34 mouse cellular contexts compared by ENCODE assay signal in genomic region chr9:77993101-77993500, GRCm38 (mm10). TPM values are rescaled to one million over a fixed set of nuclear protein-coding genes. Genes with fewer than 3 reads are reported as not detected.
A peak's percentile ranks its signal among the peaks of the same experiment; 100 is the strongest.
DNase-seq lines count a peak whose midpoint lies in the region; ATAC-seq lines count a peak whose summit lies in the region.
"Had no signal": no experiment of that assay in that cellular context is flagged by ENCODE, and none has a peak within 500 bp of the region (broad histone marks: within the 10 kb centered on the region; RNA-seq: fewer than 3 reads in every experiment).

No protein-coding gene starts in this region.

- no peak for DNase-seq in heart, postnatal 14 days
- DNase-seq in c-Kit-positive CD71-positive TER-119-positive erythroid progenitor cells, embryonic 14.5 days (ENCODE audit: low spot score): peak; percentile 40
- DNase-seq in liver: peak; percentile 42
- DNase-seq in kidney, postnatal 36 days: no peak
- DNase-seq in frontal cortex, postnatal 14 days (ENCODE audit: low spot score in 2 of 2): no peak
- DNase-seq: adrenal gland, postnatal 36 days; B cell, adult 2 months; cerebellum, adult 18-20 months; cerebellum, postnatal 25 days; gastrocnemius, postnatal 36 days; kidney, postnatal 25 days; right cerebral cortex, adult 18-20 months; right cerebral cortex, postnatal 4 days; thymus, adult 18-20 months; thymus, postnatal 36 days had no signal

- no peaks in the 10 kb centered on the region for H3K36me3 ChIP-seq in heart, embryonic 12.5 days
- H3K36me3 ChIP-seq in liver, embryonic 16.5 days (ENCODE audit: control insufficient read depth, insufficient read depth): no peaks in the 10 kb centered on the region
- H3K36me3 ChIP-seq: embryonic facial prominence, embryonic 12.5 days; limb, embryonic 15.5 days had no signal

- ATAC-seq in heart, embryonic 12.5 days (ENCODE audit: insufficient number of reproducible peaks, low FRiP score): no peak
- peak; percentile 70 for ATAC-seq in liver, embryonic 16.5 days (ENCODE audit: low read depth)
- ATAC-seq: forebrain, embryonic 16.5 days; hindbrain, embryonic 16.5 days; Patski had no signal

- peak overlapping the region; percentile 59; the same call in 1 of the 2 replicates for H3K27ac ChIP-seq in heart, embryonic 12.5 days (ENCODE audit: poor library complexity, severe bottlenecking)
- H3K27ac ChIP-seq in liver, embryonic 16.5 days (ENCODE audit: low read length): peak overlapping the region; percentile 94
- H3K27ac ChIP-seq: embryonic facial prominence, embryonic 12.5 days; limb, embryonic 15.5 days; macrophage had no signal

- no peaks in the 10 kb centered on the region for H3K27me3 ChIP-seq in heart, embryonic 12.5 days (replicated peaks)
- H3K27me3 ChIP-seq in liver, embryonic 16.5 days (ENCODE audit: control insufficient read depth, insufficient read depth, low read depth, low read length): no peaks in the 10 kb centered on the region
- H3K27me3 ChIP-seq: CH12.LX; embryonic facial prominence, embryonic 12.5 days; limb, embryonic 15.5 days; Patski had no signal

- no peak overlapping the region for H3K4me3 ChIP-seq in heart, embryonic 12.5 days
- no peak overlapping the region for H3K4me3 ChIP-seq in liver, embryonic 16.5 days (ENCODE audit: low read depth, low read length)
- H3K4me3 ChIP-seq: embryonic facial prominence, embryonic 12.5 days; limb, embryonic 15.5 days had no signal

- H3K9me3 ChIP-seq in heart, embryonic 12.5 days (replicated peaks): no peaks in the 10 kb centered on the region
- H3K9me3 ChIP-seq in liver, embryonic 16.5 days (replicated peaks; ENCODE audit: control insufficient read depth, low read length): no peaks in the 10 kb centered on the region
- H3K9me3 ChIP-seq: embryonic facial prominence, embryonic 12.5 days; G1E; limb, embryonic 15.5 days had no signal

- intact Hi-C loops in heart, postnatal 14 days (cut with DNase I): no loop called here

- H3K4me2 ChIP-seq in heart, embryonic 12.5 days: no peak overlapping the region
- H3K4me2 ChIP-seq in liver, embryonic 16.5 days (ENCODE audit: low read depth, low read length): peak overlapping the region; percentile 52
- H3K4me2 ChIP-seq: embryonic facial prominence, embryonic 12.5 days; limb, embryonic 15.5 days had no signal

- peaks cover 23% of the 10 kb centered on the region for H3K4me1 ChIP-seq in heart, embryonic 12.5 days (replicated peaks)
- peaks cover 30% of the 10 kb centered on the region for H3K4me1 ChIP-seq in liver, embryonic 16.5 days (ENCODE audit: control insufficient read depth, low read depth, low read length)
- H3K4me1 ChIP-seq: embryonic facial prominence, embryonic 12.5 days had no signal

- no peak overlapping the region for H3K9ac ChIP-seq in heart, embryonic 12.5 days
- H3K9ac ChIP-seq in liver, embryonic 16.5 days (ENCODE audit: low read depth, low read length): no peak overlapping the region
- H3K9ac ChIP-seq: embryonic facial prominence, embryonic 12.5 days; limb, embryonic 15.5 days had no signal

- 30% methylated on average over 1 of the region's 1 CpGs for WGBS in heart, embryonic 12.5 days
- WGBS in liver, embryonic 16.5 days (ENCODE audit: insufficient replicate concordance): 41% methylated on average over 1 of the region's 1 CpGs

RNA-seq across cellular contexts. Expression of gene Gcm1, which starts 58.6 kb away (rescaled TPM):
- not detected in 2 replicates for polyA plus RNA-seq in heart, embryonic 12.5 days (2016; fragmentation: Nextera tagmentation; extraction: Ambion mirVana)
- not detected for total RNA-seq in heart, postnatal 14 days (2021)
- polyA plus RNA-seq in liver, embryonic 16.5 days (2015; fragmentation: Nextera tagmentation; extraction: Ambion mirVana): not detected in 2 replicates
- total RNA-seq: adrenal gland, adult 18-20 months; adrenal gland, postnatal 36 days; CH12.LX; gastrocnemius, postnatal 36 days; hematopoietic stem cell, adult 5-6 weeks; left cerebral cortex, adult 18-20 months; left cerebral cortex, postnatal 36 days; midbrain, postnatal 0 days had no signal
- polyA plus RNA-seq: forebrain, embryonic 16.5 days; G1E; heart, embryonic 14.5 days; hindbrain, embryonic 16.5 days; intestine, embryonic 16.5 days; limb, embryonic 15.5 days; macrophage; midbrain, postnatal 0 days; neural tube, embryonic 14.5 days; stomach, embryonic 14.5 days had no signal

Comparison
In these comparisons a context has a peak if more than half of its experiments do, and no peak if none do; other contexts are left out.
1. DNase-seq: peak in c-Kit-positive CD71-positive TER-119-positive erythroid progenitor cells, embryonic 14.5 days (single experiment) and liver (single experiment); none in heart, postnatal 14 days (0 of 2), kidney, postnatal 36 days (0 of 2) and frontal cortex, postnatal 14 days (0 of 2).